Mouse (Mus musculus) heart, postnatal 25 days (tissue): Measurements from ENCODE around the gene Ctnnbip1. TPM values are rescaled to one million over a fixed set of nuclear protein-coding genes. Genes with fewer than 3 reads are reported as not detected.

Experiments
- DNase-seq: peaks from one replicate; pipeline ENCODE4 v3.0.0; 2022; ENCODE audit warnings: low spot score
- intact Hi-C: fragments of 180-260 bp; cut with DNase I; formaldehyde crosslinking; loops from one replicate; pipeline ENCODE4 v1.15.1; 2025
- total RNA-seq, 2 experiments: library from RNA; stranded (reverse); gene quantifications; 2 replicates each; pipeline ENCODE4 v1.2.3; 2021

Ctnnbip1 gene
- total RNA-seq, 2 experiments from 2014 or later = 33.0 to 35.4 TPM

DNA sequence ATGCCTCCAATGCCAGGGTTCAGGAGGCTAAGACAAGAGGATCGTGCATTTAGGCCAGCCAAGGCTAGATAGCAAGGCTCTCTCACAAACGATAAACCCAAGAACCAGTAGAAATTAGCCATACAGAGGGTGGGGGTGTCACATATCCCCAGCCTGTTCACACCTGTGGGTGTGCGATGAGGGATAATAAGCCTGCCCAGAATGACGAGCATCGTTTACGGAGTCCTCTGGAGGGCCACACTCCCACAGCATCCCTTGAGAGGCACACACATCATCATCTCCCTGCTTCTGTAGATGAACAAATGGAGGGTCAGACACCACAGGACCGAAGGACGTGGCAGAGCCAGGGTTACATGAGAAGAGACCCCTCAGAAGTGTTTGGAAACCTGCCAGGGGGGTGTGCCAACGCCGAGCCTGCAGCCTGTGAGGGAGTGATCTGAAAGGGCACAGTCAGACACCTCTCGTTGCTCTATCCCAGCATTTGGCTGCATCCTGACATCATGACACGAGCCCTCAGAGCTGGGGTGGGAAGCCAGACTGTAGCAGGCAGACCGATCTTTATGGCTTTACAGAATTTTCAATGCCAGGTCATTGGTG, 60.1 kb downstream of the Ctnnbip1 start:
- DNase-seq = no peak
- intact Hi-C loops = no loop called here

DNA sequence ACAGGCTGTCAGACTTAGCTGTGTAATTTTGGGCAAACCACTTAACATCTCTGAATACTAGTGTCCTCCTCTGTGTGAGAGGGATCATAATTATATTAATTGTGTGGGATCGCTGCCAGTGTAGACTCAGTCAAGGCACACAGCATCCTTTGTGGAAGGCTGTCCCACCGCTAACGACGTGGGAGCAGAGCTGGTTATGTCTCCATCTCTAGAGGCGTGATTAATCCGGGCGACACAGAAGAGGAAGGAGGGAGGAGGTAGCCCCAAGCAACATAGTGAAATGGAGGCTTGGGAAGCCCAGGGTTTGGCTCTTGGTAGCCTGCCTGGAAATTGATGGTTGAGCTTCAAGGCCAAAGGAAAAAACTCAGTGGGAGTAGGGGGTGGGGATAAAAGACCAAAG, 60.8 kb downstream of the Ctnnbip1 start:
- intact Hi-C loops = no loop called here
- DNase-seq = no peak

DNA sequence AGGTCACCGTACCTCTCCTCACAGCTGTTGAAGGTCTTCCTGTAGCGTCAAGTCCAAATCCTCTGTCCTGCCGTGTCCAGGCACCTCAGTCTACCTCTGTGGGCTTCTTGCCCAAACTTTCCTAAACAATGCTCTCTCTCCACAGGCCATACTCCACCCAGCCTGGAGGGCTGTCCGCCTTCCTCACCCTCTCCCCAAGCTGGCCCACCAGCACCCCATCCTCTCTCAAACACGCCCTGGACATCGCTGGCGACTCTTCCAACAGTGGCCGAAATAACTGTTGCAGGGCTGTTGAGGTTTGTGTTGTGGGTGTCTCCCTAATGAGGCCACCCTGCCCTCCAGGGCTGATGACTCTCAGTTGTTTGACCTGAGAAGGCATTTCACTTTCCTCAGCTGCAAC, 67.2 kb downstream of the Ctnnbip1 start:
- intact Hi-C loops = loop anchor here (5.0 kb wide), 1 partner anchor 33 kb away; no protein-coding TSS in a partner anchor
- no peak for DNase-seq

DNA sequence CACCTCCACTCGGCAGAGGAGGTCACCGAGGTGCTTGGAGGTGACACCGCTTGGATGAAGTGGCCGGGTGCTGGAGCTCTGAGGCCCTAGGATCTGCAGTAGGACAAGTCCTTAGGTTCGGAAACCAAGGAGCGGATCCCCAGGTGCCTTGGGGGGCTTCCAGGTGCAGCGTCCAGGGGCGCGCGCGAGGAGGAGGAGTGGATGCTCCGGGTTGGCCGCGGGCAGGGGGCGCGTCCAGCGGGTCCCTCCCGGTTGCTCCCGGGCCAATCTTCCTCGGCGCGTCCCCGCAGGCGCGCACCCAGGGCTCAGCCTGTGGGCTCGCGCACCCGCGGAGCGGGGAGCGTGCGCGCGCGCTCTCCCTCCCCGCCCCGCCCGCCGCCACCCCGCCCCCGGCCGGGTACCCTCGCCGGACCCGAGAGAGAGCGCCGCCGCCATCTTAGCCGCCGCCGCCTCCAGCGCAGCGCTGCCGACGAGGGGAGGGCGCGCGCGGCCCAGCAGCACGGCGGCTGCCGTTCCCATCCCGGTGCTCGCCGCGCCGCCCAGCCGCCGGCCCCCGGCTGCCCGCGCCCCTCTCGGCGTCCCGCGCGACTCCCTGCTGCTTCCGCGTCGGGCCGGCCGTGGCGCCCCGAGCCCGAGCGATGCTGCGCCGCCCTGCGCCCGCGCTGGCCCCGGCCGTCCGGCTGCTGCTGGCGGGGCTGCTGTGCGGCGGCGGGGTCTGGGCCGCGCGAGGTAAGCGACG, 68.2 kb downstream of the Ctnnbip1 start, which contains the start of gene Clstn1:
Clstn1 (plus strand) TSS at position 425 of the 739 bp plus-strand sequence.
- intact Hi-C loops = loop anchor here (5.0 kb wide), 1 partner anchor 34 kb away; no protein-coding TSS in a partner anchor

DNA sequence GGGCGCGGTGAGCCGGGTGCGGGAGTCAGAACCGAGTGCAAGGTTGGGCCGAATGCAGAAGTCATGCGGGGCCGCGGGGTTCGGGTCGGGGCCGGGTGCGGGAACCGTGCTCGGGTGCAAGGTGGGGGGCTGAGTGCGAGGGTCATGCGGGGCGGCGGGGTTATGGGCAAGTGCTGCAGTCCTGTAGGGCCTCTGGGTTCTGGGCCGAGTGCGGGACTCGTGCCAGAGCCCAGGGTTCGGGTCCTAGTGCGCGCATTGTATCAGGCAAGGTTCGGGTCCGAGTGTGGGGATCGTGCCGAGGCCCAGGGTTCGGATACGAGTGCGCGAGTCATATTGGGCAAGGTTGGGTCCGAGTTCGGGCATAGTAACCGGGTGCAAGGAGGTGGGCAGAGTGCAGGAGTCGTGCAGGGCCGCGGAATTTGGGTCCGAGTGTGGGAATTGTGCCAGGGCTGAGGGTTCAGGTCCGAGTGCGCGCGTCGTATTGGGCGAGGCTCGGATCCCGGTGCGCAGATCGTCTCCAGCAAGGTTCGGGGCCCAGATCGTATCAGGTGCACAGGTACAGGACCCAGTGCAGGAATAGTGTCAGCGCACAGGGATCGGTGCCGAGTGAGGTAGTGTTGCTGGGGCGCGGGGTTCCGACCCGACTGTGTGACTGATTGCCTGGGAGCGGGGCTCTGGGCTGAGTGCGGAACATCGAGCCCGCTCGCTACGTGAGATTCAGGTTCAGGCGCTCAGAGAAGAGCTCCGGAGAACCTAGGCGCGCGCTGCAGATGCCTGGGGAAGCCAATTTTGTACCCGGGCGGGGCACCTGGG, 69.0 kb downstream of the Ctnnbip1 start:
- DNase-seq = no peak
- intact Hi-C loops = loop anchor here (5.0 kb wide), 1 partner anchor 35 kb away; no protein-coding TSS in a partner anchor

More for the DNA sequence above, 68.2 kb downstream of the Ctnnbip1 start, which contains the start of gene Clstn1:
- DNase-seq = no peak

DNA sequence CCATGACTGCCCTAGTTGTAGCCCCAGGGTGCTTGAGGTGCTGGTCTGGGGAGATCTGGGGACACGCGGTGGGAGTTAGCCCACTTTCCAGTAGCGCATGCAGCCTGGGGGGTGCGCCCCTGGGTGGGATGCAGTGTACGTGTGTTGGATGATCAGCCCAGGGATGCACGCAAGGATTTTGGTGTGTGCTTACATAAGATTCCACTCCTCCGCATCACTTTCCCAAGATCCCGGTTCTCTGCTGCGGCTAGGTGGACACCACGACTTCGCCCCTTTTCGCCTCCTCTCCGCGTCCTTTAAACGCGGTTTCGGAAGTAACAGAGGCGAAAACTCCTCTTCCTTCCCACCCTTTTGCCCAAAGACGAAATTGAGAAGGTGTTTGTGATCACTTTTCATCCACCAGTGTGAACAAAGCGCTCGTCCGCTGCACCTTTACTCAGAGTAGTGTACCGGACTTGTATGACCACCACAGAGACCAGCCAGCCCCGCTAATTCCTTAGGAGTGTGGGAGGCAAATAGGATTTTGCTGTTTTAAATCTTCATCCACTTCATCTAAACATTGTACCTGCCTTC, 69.6 kb downstream of the Ctnnbip1 start:
- intact Hi-C loops = loop anchor here (5.0 kb wide), 1 partner anchor 35 kb away; no protein-coding TSS in a partner anchor
- DNase-seq = no peak

DNA sequence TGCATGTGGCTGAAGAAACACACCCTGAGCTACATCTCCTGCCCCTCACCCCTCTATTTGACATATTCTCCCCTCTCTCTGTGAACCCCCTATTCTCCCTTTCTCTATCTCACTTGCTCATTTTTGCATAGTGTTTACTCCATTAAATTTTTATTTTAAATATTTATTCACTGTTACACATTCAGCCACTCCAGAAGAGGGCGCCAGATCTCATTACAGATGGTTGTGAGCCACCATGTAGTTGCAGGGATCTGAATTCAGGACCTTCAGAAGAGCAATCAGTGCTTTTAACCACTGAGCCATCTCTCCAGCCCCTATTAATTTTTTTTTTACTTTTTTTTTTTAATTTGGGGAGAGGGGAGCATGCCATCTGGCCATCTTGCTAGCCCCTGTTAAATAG, 72.2 kb downstream of the Ctnnbip1 start:
- intact Hi-C loops = no loop called here
- DNase-seq = no peak

DNA sequence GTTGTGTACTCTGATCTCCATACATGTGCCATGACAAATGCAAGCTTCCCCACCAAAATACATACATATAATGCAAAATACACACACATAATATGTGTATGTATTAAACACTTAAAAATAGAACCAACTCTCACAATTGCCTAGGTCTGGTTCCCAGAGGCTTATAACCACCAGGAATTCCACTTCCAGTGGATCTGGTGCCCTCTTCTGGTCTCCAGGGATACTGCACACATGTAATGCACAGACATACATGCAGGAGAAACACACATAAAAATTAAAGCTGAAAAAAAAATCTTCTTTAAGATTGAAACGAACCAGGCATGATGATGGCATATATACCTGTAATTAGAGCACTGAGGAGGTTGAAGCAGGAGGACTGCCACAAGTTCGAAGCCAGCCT, 73.5 kb downstream of the Ctnnbip1 start:
- no peak for DNase-seq
- intact Hi-C loops = no loop called here

DNA sequence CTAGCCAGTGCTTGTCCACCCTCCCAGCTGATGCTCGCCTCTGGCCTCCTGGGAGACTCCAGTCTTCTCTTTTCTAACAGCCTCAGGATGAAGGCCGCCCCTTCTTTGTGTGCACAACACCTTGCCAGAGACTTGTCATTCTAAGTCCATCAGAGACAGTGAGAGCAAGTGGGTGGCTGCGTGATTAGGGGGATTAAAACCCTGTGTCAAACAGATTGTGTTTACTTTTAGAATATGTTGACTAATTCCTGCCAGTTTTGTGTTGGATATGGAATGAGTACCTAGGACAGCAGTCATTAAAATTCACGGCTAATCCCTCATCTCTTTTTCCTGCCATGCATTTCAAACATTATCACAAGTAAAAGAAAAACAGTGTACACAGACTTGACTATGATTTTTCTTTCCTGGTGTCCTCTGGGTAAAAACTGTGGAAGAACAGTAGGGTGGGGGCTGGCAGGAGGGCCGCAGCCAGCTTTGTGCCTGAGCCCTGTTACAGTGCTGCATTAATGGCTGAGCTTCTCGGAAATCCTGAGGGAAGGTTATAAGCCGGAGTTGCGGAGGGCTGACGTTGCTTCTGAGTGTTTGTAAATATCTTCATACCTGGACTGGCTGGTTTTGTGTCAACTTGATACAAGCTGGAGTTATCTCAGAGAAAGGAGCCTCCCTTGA, 77.0 kb downstream of the Ctnnbip1 start:
- intact Hi-C loops = no loop called here
- no peak for DNase-seq

DNA sequence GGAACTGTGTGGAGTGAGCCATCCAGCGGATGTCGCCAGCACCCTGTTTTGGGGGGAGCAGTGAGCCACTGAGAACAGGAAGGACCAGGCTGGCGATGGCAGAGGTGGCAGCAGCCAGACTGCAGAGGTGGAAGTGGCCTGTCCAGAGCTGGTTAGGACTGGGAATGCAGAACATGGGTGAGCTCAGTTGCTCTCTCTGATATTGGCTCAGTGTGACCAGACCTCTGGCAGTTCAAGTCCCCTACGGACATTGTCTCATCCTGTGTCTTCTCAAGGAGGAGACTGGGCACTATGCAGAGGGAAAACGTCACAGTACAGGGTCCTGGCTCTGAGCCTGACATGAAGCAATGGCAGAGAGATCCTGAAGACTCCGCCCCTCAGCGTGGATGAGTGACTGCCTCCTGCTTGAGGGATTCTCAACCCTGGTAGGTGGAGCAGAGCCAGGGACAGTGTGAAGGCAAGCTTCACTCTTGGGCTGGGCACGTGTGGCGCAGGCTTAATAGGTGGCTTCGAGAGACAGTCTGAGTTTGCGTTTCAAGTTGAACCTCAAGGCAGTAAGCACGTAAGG, 79.7 kb downstream of the Ctnnbip1 start:
- no peak for DNase-seq
- intact Hi-C loops = no loop called here

DNA sequence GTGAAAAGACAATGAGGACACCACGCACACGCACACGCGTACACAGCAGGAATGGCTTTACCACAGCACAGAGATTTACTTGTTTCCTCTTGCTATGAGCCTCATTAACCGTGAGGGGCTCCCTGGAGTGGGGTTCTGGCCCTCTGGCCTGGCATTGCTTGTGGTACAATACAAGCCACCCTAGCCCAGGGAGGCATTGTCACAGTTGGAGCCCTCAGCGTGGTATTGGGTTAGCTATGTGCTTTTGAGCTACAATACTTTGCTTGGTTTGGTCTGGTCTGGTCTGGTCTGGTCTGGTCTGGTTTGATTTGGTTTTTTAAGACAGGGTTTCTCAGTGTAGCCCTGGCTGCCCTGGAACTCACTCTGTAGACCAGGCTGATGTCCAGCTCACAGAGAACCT, 81.5 kb downstream of the Ctnnbip1 start:
- intact Hi-C loops = no loop called here
- DNase-seq = no peak

DNA sequence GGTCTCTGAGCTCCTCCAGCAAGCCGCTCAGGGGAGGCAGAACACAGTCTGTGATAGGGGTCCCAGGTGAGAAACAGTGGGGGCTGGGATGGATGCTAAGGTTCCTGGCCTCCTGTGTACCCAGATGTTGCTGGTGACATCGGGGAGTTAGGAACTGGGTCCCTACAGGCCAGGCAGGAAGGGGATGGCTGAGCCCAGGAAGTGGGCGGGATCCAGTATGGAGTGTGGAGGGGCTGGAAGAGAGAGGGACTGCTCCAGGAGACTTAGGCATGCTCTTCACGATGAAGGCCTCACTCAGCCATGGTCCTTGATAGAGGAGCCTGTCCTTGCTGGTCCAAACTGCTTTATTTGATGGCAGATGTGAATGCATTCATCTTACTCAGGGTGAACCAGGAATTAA, 82.1 kb downstream of the Ctnnbip1 start:
- intact Hi-C loops = no loop called here
- no peak for DNase-seq

DNA sequence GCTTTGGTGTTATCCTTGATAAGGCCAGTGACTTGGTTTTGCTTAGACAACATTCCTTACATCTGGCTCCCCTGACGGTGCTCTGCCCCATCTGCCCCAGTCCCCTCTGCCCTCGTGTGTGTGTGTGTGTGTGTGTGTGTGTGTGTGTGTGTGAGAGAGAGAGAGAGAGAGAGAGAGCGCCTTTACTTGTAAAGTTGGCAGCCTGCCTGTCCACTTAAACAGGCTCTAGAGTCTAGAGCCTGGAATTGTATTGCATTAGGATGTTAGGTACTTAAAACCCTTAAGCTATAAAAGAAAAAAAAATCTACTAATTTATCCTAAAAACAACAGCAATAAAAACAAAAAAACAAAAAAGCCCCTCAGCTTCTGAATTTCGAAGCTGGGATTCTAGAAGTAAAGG, 83.4 kb downstream of the Ctnnbip1 start:
- no peak for DNase-seq
- intact Hi-C loops = no loop called here

DNA sequence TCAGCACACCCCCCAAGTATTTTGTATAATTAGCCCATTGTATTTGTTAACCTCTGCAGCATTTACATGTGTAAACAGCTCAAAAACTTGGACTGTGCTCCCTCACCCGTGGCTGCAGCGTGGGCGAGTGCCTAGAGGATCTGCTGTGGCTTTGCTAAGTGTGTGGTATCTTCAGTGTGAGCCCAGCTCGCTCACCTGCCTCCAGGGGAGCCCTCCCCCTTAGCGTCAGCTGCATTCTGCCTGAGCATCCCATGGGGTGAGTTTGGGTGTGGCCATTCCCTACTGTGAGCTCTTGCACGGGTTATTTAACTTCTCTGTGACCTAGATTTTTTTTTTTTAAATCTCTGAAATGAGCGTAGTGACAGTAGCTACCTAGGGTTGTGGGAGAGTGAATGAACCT, 84.2 kb downstream of the Ctnnbip1 start:
- DNase-seq = no peak
- intact Hi-C loops = no loop called here

DNA sequence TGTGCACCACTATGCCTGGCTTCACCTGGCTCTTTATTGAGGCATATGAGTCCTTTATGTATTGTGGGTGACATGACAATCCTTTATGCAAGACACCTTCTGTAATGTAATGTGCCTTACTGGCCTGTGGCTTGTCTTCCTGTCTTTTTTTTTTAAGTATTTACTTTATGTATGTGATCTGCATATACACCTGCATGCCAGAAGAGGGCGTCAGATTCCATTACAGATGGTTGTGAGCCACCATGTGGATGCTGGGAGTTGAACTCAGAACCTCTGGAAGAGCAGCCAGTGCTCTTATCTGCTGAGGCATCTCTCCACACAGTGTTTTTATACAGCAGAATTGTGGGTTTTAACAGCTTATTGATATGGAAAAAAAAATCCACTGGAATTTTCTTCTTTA, 85.8 kb downstream of the Ctnnbip1 start:
- intact Hi-C loops = no loop called here
- no peak for DNase-seq

DNA sequence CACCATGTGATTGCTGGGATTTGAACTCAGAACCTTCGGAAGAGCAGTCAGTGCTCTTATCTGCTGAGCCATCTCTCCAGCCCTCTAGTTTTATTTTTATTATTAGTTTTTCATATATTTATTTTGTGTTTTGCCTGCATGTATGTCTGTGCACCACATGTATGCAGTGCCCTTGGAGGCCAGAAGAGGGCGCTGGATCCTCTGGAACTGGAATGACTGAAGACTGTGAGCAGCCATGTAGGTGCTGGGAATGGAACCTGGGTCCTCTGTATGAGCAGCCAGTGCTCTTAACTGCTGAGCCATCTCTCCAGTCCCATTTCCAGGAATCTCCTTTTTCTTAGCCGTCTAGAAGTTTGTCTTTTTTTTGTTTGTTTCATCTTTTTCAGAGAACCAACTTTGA, 86.5 kb downstream of the Ctnnbip1 start:
- DNase-seq = no peak
- intact Hi-C loops = no loop called here

DNA sequence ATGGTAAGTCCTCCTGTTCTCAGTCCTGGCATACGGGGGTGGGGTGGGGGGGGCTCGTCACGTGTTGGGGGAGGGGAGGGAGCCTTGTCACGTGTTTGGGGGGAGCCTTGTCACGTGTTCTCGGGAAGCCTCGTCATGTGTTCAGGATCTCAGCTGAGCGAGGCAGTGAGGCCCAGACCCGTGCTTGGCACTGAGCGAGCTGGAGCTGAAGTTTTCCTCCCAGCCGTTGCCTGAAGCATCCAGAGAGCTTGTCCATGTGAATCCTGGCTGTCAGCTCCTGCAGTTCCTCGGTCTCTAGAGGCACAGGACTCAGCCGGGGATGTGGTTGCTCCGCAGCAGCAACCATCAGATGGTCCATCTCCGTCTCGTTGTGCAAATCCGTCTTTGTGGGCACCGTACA, 88.0 kb downstream of the Ctnnbip1 start:
- intact Hi-C loops = loop anchor here (2.0 kb wide), 1 partner anchor 13 kb away; no protein-coding TSS in a partner anchor
- no peak for DNase-seq

DNA sequence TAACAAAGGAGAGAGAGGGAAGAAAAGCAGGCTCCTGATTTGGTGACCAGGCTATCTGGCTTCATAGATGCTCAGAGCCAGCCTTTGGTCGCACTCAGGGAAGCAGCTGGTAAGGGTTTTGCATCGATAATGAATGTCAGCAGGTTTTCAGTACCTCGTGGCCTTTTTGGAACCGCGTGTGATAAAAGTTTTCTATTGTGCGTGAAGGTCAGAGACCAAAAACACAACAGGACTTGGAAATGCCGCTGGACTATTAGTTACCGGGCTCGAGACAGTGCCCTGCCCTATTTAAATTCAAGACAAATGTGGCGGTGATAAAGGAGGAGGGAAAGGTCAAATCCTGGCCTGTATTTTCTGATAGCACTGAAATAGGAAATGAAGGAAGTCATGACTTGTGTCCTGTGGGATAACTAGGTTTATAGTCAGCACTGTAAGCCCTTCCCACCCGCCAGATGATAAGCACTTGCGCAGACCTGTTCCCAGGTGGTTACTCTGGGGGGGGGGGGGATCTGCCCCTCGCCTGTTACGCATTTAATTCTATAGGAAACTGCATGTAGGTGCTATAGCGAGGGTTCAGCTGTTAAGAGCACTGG, 88.8 kb downstream of the Ctnnbip1 start:
- DNase-seq = no peak
- intact Hi-C loops = loop anchor here (2.0 kb wide), 1 partner anchor 14 kb away; no protein-coding TSS in a partner anchor
